Comparison of ENCODE assay signal across 8 mouse cellular contexts in the genomic region with DNA sequence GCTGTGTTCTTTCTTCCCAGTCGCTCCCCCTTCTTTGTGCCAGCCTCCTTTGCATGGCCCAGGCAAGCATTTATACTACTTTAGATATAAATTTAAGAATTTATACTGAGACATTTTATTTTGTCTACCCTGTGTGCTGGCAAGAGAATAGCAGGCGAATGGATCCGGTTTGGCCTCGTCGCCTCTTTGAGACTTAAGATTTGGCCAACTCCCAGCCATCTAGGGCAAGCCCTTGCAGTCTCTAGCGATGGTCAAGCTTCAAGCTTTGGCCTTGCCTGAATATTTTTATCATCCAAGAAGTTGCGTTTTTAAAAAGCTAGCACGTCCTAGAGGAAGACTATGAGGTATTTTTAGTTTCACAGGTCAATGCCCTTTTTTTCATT. TPM values are rescaled to one million over a fixed set of nuclear protein-coding genes. Genes with fewer than 3 reads are reported as not detected.
A peak's percentile ranks its signal among the peaks of the same experiment; 100 is the strongest.
DNase-seq lines count a peak whose midpoint lies in the region; ATAC-seq and TF ChIP-seq lines count a peak whose summit lies in the region.

No protein-coding gene starts in this region.

- peak; percentile 52 for DNase-seq in heart, adult 8-10 months (ENCODE audit: low spot score)
- no peak for DNase-seq in heart, postnatal 10 days
- no peak for DNase-seq in hindbrain, embryonic 14.5 days (ENCODE audit: low spot score)
- DNase-seq in spleen, postnatal 36 days (ENCODE audit: low spot score in 2 of 2) = no peak
- no peak for DNase-seq in frontal cortex, postnatal 25 days (ENCODE audit: low spot score in 2 of 2)

- peak overlapping the region; percentile 94 for H3K4me3 ChIP-seq in bone marrow, adult 2 months (replicated peaks; ENCODE audit: control insufficient read depth, low read depth, low read length)
- H3K4me3 ChIP-seq in hindbrain, embryonic 14.5 days (replicated peaks; ENCODE audit: low read length) = peak overlapping the region; percentile 58
- peak overlapping the region; percentile 98 for H3K4me3 ChIP-seq in megakaryocyte, embryonic 14.5 days (replicated peaks)

- peak overlapping the region; percentile 75 for H3K27ac ChIP-seq in bone marrow, adult 2 months (ENCODE audit: control insufficient read depth, insufficient read depth, low read depth, low read length, poor library complexity)
- peak overlapping the region; percentile 93 for H3K27ac ChIP-seq in hindbrain, embryonic 14.5 days

- WGBS in bone marrow, adult 2 months = 4% methylated on average over 8 of the region's 8 CpGs
- 9% methylated on average over 8 of the region's 8 CpGs for WGBS in hindbrain, embryonic 14.5 days

- TF ChIP-seq CTCF in bone marrow, adult 2 months (IDR thresholded peaks at IDR 0.05; ENCODE audit: control insufficient read depth, insufficient read depth, low read length) = no peak

- peak overlapping the region; percentile 81 for H3K4me2 ChIP-seq in hindbrain, embryonic 14.5 days (replicated peaks)

- ATAC-seq in hindbrain, embryonic 14.5 days (ENCODE audit: low FRiP score) = no peak
- ATAC-seq in inflammation-experienced regulatory T-cells, adult 6 months = no peak

- intact Hi-C loops in heart, postnatal 10 days (cut with DNase I) = loop anchor here (2.0 to 10.0 kb wide), 6 partner anchors 55 to 943 kb away; partner anchors contain the start of genes Dbf4, Dmtf1, Slc25a40 and Tmem243

- H3K9me3 ChIP-seq in hindbrain, embryonic 14.5 days (ENCODE audit: control insufficient read depth, low read length) = no peaks in the 10 kb centered on the region
- no peaks in the 10 kb centered on the region for H3K9me3 ChIP-seq in megakaryocyte, embryonic 14.5 days

- H3K4me1 ChIP-seq in bone marrow, adult 2 months (ENCODE audit: control insufficient read depth, insufficient read depth, low read length) = no peaks in the 10 kb centered on the region; the same call in 1 of the 2 replicates
- no peaks in the 10 kb centered on the region for H3K4me1 ChIP-seq in hindbrain, embryonic 14.5 days (replicated peaks; ENCODE audit: control insufficient read depth, insufficient read depth, low read length)
- peaks cover 18% of the 10 kb centered on the region for H3K4me1 ChIP-seq in megakaryocyte, embryonic 14.5 days

- peak overlapping the region; percentile 71 for H3K9ac ChIP-seq in hindbrain, embryonic 14.5 days

- H3K36me3 ChIP-seq in hindbrain, embryonic 14.5 days (replicated peaks; ENCODE audit: control insufficient read depth, insufficient read depth) = no peaks in the 10 kb centered on the region
- H3K36me3 ChIP-seq in megakaryocyte, embryonic 14.5 days (replicated peaks; ENCODE audit: low read length) = peaks cover 20% of the 10 kb centered on the region

- TF ChIP-seq POLR2A in bone marrow, adult 2 months (IDR thresholded peaks at IDR 0.05; ENCODE audit: borderline replicate concordance, control insufficient read depth, low read depth, low read length) = no peak

- no peaks in the 10 kb centered on the region for H3K27me3 ChIP-seq in hindbrain, embryonic 14.5 days (ENCODE audit: control insufficient read depth, insufficient read depth, low read length)
- H3K27me3 ChIP-seq in megakaryocyte, embryonic 14.5 days (replicated peaks) = no peaks in the 10 kb centered on the region

RNA-seq across cellular contexts. Expression of gene Crot, which starts 0.4 kb away (rescaled TPM):
- total RNA-seq in heart, adult 8-10 months (2022) = 10 to 100 TPM; 19.7 to 23.7 (median 22.5) TPM
- total RNA-seq in heart, postnatal 10 days (2021) = 10 to 100 TPM; 22.9 to 27.0 TPM
- polyA plus RNA-seq in bone marrow, adult 2 months (2011; ENCODE audit: insufficient read depth, insufficient read length, low replicate concordance, missing spikeins) = 7.2 and 10.7 TPM in 2 replicates
- 24.3 and 25.8 TPM in 2 replicates for polyA plus RNA-seq in hindbrain, embryonic 14.5 days (2014; fragmentation: Nextera tagmentation; extraction: Ambion mirVana)
- polyA plus RNA-seq in megakaryocyte, embryonic 14.5 days (2012; ENCODE audit: insufficient read depth, low replicate concordance) = 0.83 TPM in 1 of 2 replicates, not detected in the other
- 100 to 1,000 TPM in 1 of 3 experiments, 10 to 100 TPM in 2; 64.9 to 114 (median 81.6) TPM for polyA plus RNA-seq in inflammation-experienced regulatory T-cells, adult 6 months (2017; shearing (Covaris generic))
